Mouse (Mus musculus) retina, adult 2 months (tissue): ENCODE data around the gene Kdr.
"Not testable (repeated sequence)": the region's sequence is repeated elsewhere in the genome, so short reads cannot be mapped to it uniquely, and the experiment has no call there.

Experiments used
- DNase-seq: peaks from one replicate; pipeline ENCODE4 v3.0.0-alpha.2; 2012; ENCODE audit warnings: low read depth, low spot score

Kdr gene

GRCm38 (mm10) chr5:75959809-75960208 lies 18.4 kb downstream of the Kdr start:
- DNase-seq = no peak

GRCm38 (mm10) chr5:75956526-75956925 lies 21.7 kb downstream of the Kdr start:
- DNase-seq = no peak

GRCm38 (mm10) chr5:75955876-75956275 lies 22.4 kb downstream of the Kdr start:
- no peak for DNase-seq

- DNase-seq = no peak
These were observed 23.4 kb downstream of the Kdr start for GRCm38 (mm10) chr5:75954778-75955330.

- no peak for DNase-seq
These were observed 24.0 kb downstream of the Kdr start for GRCm38 (mm10) chr5:75954218-75954617.

- no peak for DNase-seq
These were observed 26.0 kb downstream of the Kdr start for GRCm38 (mm10) chr5:75952131-75952795.

- no peak for DNase-seq
These were observed 27.4 kb downstream of the Kdr start for GRCm38 (mm10) chr5:75950866-75951265.

GRCm38 (mm10) chr5:75945394-75945793 lies 32.9 kb downstream of the Kdr start:
- no peak for DNase-seq

GRCm38 (mm10) chr5:75943301-75943700 lies 35.0 kb downstream of the Kdr start:
- DNase-seq = no peak

- DNase-seq = no peak
These were observed 36.3 kb downstream of the Kdr start for GRCm38 (mm10) chr5:75941775-75942580.

GRCm38 (mm10) chr5:75939144-75939732 lies 39.0 kb downstream of the Kdr start:
- no peak for DNase-seq

- DNase-seq = no peak
These were observed 40.2 kb downstream of the Kdr start for GRCm38 (mm10) chr5:75938012-75938411.

GRCm38 (mm10) chr5:75936223-75936622 lies 42.0 kb downstream of the Kdr start:
- DNase-seq = no peak

- no peak for DNase-seq
These were observed 43.0 kb downstream of the Kdr start for GRCm38 (mm10) chr5:75935225-75935624.

- no peak for DNase-seq
These were observed 44.1 kb downstream of the Kdr start for GRCm38 (mm10) chr5:75934201-75934600.

GRCm38 (mm10) chr5:75933521-75934044 lies 44.7 kb downstream of the Kdr start:
- no peak for DNase-seq

- not testable (repeated sequence) for DNase-seq
These were observed 46.8 kb downstream of the Kdr start for GRCm38 (mm10) chr5:75931458-75931857.

GRCm38 (mm10) chr5:75929960-75930359 lies 48.3 kb downstream of the Kdr start:
- no peak for DNase-seq

GRCm38 (mm10) chr5:75922677-75923076 lies 55.6 kb downstream of the Kdr start:
- DNase-seq = no peak

- DNase-seq = no peak
These were observed 56.4 kb downstream of the Kdr start for GRCm38 (mm10) chr5:75921730-75922387.

- no peak for DNase-seq
These were observed 58.7 kb downstream of the Kdr start for GRCm38 (mm10) chr5:75919601-75920000.

- DNase-seq = no peak
These were observed 60.1 kb downstream of the Kdr start for GRCm38 (mm10) chr5:75918139-75918538.
